Mouse (Mus musculus) megakaryocyte progenitor cell, adult 5-6 weeks (primary cell): Measurements from ENCODE around the gene Ppil2. TPM values are rescaled to one million over a fixed set of nuclear protein-coding genes. Genes with fewer than 3 reads are reported as not detected.

ENCODE experiments used
- ATAC-seq: replicated peaks from 2 replicates; pipeline ENCODE4 v1.8.0; 2016; ENCODE audit warnings: mild to moderate bottlenecking, moderate TSS enrichment, inconsistent platforms; ENCODE audit not compliant: poor library complexity
- total RNA-seq, 2 experiments: library from RNA; stranded (forward) in 1 of 2; stranded (reverse) in 1 of 2; fragments of 157-497, 149-512 nt in 1 of 2; fragments of 200-1000 nt in 1 of 2; gene quantifications; 2 replicates each; pipeline versions ENCODE4 v1.2.3 to v1.2.4; 2015 to 2017

Ppil2 gene
- total RNA-seq, 2 experiments from 2014 or later, result 73.0 to 86.8 TPM

DNA sequence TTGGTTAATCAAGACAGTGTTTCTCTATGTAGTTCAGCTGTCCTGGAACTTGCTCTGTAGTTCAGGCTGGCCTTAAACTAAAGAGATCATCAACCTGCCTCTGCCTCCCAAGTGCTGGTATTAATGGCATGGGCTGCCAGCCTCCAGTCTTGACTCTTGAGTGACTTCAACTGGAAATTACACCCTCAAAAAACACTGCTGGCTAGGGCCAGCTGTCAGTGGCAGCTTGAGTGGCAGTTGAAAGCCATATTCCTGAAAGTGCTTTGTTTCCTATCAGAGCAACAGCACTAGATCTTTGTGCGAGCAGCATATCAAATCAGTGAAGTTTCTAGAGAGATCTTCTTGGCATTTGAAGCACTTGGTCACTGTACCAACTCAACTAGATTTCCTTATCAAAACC is 69.6 kb downstream of the Ppil2 start:
- no peak for ATAC-seq

DNA sequence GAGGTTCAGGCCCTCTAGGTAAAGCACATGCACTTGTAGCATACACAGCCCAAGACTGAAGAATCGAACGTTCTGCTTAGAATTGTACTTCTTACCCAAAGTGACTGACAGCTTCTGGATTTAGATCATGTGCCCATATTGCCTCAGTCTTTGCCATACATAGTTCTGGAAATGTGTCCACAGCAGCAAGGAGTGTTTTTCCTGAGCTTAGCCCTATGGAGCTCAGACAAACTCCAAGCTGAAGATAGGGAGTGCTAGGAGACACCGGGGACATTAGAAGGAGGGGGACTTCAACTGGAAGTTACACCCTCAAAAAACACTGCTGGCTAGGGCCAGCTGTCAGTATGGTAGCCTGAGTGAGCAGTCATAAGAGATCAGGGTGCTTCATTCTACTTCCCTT is 70.3 kb downstream of the Ppil2 start:
- no peak for ATAC-seq

Other genes starting within 250 kb of the Ppil2 start
- gene Igll1, start 247.3 kb downstream of the Ppil2 start, total RNA-seq (2015), result 0.46 and 1.8 TPM in 2 replicates
- gene Igll1, start 247.3 kb downstream of the Ppil2 start, total RNA-seq (2017), result 0.24 and 1.8 TPM in 2 replicates
- gene Top3b, start 240.5 kb downstream of the Ppil2 start, total RNA-seq (2015), result 81.0 and 89.2 TPM in 2 replicates
- 104 and 108 TPM in 2 replicates for gene Top3b, start 240.5 kb downstream of the Ppil2 start, total RNA-seq (2017)
- gene Vpreb1, start 240.4 kb downstream of the Ppil2 start, total RNA-seq (2015), result 0.99 and 1.4 TPM in 2 replicates
- 0.12 TPM in 1 of 2 replicates, not detected in the other for gene Vpreb1, start 240.4 kb downstream of the Ppil2 start, total RNA-seq (2017)
- gene Ppm1f, start 214.8 kb downstream of the Ppil2 start, total RNA-seq (2015), result 17.3 and 17.4 TPM in 2 replicates
- 43.6 and 45.2 TPM in 2 replicates for gene Ppm1f, start 214.8 kb downstream of the Ppil2 start, total RNA-seq (2017)
- 144 TPM in 2 replicates for gene Mapk1, start 127.9 kb downstream of the Ppil2 start, total RNA-seq (2015)
- 136 and 152 TPM in 2 replicates for gene Mapk1, start 127.9 kb downstream of the Ppil2 start, total RNA-seq (2017)
- gene Ypel1, start 41.6 kb downstream of the Ppil2 start, total RNA-seq (2015), result 0.49 and 3.5 TPM in 2 replicates
- 0.54 and 2.4 TPM in 2 replicates for gene Ypel1, start 41.6 kb downstream of the Ppil2 start, total RNA-seq (2017)
- 37.9 and 38.9 TPM in 2 replicates for gene 2610318N02Rik, start 13.9 kb upstream of the Ppil2 start, total RNA-seq (2015)
- gene 2610318N02Rik, start 13.9 kb upstream of the Ppil2 start, total RNA-seq (2017), result 22.4 and 25.9 TPM in 2 replicates
- 197 and 208 TPM in 2 replicates for gene Sdf2l1, start 21.1 kb upstream of the Ppil2 start, total RNA-seq (2015)
- gene Sdf2l1, start 21.1 kb upstream of the Ppil2 start, total RNA-seq (2017), result 162 and 222 TPM in 2 replicates
- gene Ydjc, start 33.4 kb upstream of the Ppil2 start, total RNA-seq (2015), result 25.7 TPM in 2 replicates
- 23.5 and 24.4 TPM in 2 replicates for gene Ydjc, start 33.4 kb upstream of the Ppil2 start, total RNA-seq (2017)
- gene Ccdc116, start 36.0 kb upstream of the Ppil2 start, total RNA-seq (2015), result 2.2 and 4.8 TPM in 2 replicates
- gene Ccdc116, start 36.0 kb upstream of the Ppil2 start, total RNA-seq (2017), result 2.0 and 8.1 TPM in 2 replicates
- gene Ube2l3, start 91.4 kb upstream of the Ppil2 start, total RNA-seq (2015), result 312 and 333 TPM in 2 replicates
- 87.5 and 107 TPM in 2 replicates for gene Ube2l3, start 91.4 kb upstream of the Ppil2 start, total RNA-seq (2017)
- 0.69 and 0.95 TPM in 2 replicates for gene Rimbp3, start 97.3 kb upstream of the Ppil2 start, total RNA-seq (2015)
- gene Rimbp3, start 97.3 kb upstream of the Ppil2 start, total RNA-seq (2017), result 0.58 and 1.3 TPM in 2 replicates
- gene Hic2, start 122.3 kb upstream of the Ppil2 start, total RNA-seq (2015), result 1.8 and 1.9 TPM in 2 replicates
- gene Hic2, start 122.3 kb upstream of the Ppil2 start, total RNA-seq (2017), result 2.1 and 2.3 TPM in 2 replicates
- gene Tmem191c, start 164.8 kb upstream of the Ppil2 start, total RNA-seq (2015), result 4.2 and 5.2 TPM in 2 replicates
- 5.5 and 8.8 TPM in 2 replicates for gene Tmem191c, start 164.8 kb upstream of the Ppil2 start, total RNA-seq (2017)
- not detected in 2 replicates for gene Serpind1, start 220.1 kb upstream of the Ppil2 start, total RNA-seq (2015)
- gene Serpind1, start 220.1 kb upstream of the Ppil2 start, total RNA-seq (2017), result not detected in 2 replicates